Mouse (Mus musculus): ENCODE results near the gene Ctnna3.

The Ctnna3 gene

GRCm38 (mm10) chr10:64544389-64544788 is 1114.5 kb downstream of the Ctnna3 start:
- no peak for DNase-seq (ENCODE audit: low read depth, low spot score)

GRCm38 (mm10) chr10:64571311-64571710 is 1141.4 kb downstream of the Ctnna3 start:
- DNase-seq (ENCODE audit: low read depth, low spot score): no peak

GRCm38 (mm10) chr10:64588116-64588515 is 1158.2 kb downstream of the Ctnna3 start:
- DNase-seq (ENCODE audit: low read depth, low spot score): no peak

GRCm38 (mm10) chr10:64636760-64637159 is 1206.9 kb downstream of the Ctnna3 start:
- peak; percentile 27 for DNase-seq (ENCODE audit: low read depth, low spot score)

GRCm38 (mm10) chr10:64639061-64639460 is 1209.2 kb downstream of the Ctnna3 start:
- no peak for DNase-seq (ENCODE audit: low read depth, low spot score)

GRCm38 (mm10) chr10:64641093-64641492 is 1211.2 kb downstream of the Ctnna3 start:
- DNase-seq (ENCODE audit: low read depth, low spot score): no peak

GRCm38 (mm10) chr10:64641576-64641975 is 1211.7 kb downstream of the Ctnna3 start:
- DNase-seq (ENCODE audit: low read depth, low spot score): no peak

- DNase-seq (ENCODE audit: low read depth, low spot score): no peak
These were observed 1214.1 kb downstream of the Ctnna3 start for GRCm38 (mm10) chr10:64643976-64644375.

- DNase-seq (ENCODE audit: low read depth, low spot score): no peak
These were observed 1231.3 kb downstream of the Ctnna3 start for GRCm38 (mm10) chr10:64661190-64661589.

- no peak for DNase-seq (ENCODE audit: low read depth, low spot score)
These were observed 1241.6 kb downstream of the Ctnna3 start for GRCm38 (mm10) chr10:64671469-64671868.

- no peak for DNase-seq (ENCODE audit: low read depth, low spot score)
These were observed 1245.9 kb downstream of the Ctnna3 start for GRCm38 (mm10) chr10:64675796-64676195.

GRCm38 (mm10) chr10:64710017-64710416 is 1280.1 kb downstream of the Ctnna3 start:
- no peak for DNase-seq (ENCODE audit: low read depth, low spot score)

GRCm38 (mm10) chr10:64718036-64718435 is 1288.1 kb downstream of the Ctnna3 start:
- no peak for DNase-seq (ENCODE audit: low read depth, low spot score)

- no peak for DNase-seq (ENCODE audit: low read depth, low spot score)
These were observed 1305.8 kb downstream of the Ctnna3 start for GRCm38 (mm10) chr10:64735692-64736091.

- DNase-seq (ENCODE audit: low read depth, low spot score): peak; percentile 65
These were observed 1306.7 kb downstream of the Ctnna3 start for GRCm38 (mm10) chr10:64736616-64737015.

GRCm38 (mm10) chr10:64741721-64742120 is 1311.8 kb downstream of the Ctnna3 start:
- DNase-seq (ENCODE audit: low read depth, low spot score): peak; percentile 68

GRCm38 (mm10) chr10:64744099-64744498 is 1314.2 kb downstream of the Ctnna3 start:
- peak; percentile 98 for DNase-seq (ENCODE audit: low read depth, low spot score)

GRCm38 (mm10) chr10:64748651-64749050 is 1318.8 kb downstream of the Ctnna3 start:
- DNase-seq (ENCODE audit: low read depth, low spot score): peak; percentile 67

GRCm38 (mm10) chr10:64750791-64751190 is 1320.9 kb downstream of the Ctnna3 start:
- DNase-seq (ENCODE audit: low read depth, low spot score): peak; percentile 59

GRCm38 (mm10) chr10:64836315-64836714 is 1406.4 kb downstream of the Ctnna3 start:
- no peak for DNase-seq (ENCODE audit: low read depth, low spot score)

- DNase-seq (ENCODE audit: low read depth, low spot score): peak; percentile 23
These were observed 1431.5 kb downstream of the Ctnna3 start for GRCm38 (mm10) chr10:64861439-64861838.

- no peak for DNase-seq (ENCODE audit: low read depth, low spot score)
These were observed 1441.0 kb downstream of the Ctnna3 start for GRCm38 (mm10) chr10:64870888-64871287.

- no peak for DNase-seq (ENCODE audit: low read depth, low spot score)
These were observed 1446.6 kb downstream of the Ctnna3 start for GRCm38 (mm10) chr10:64876506-64876905.

- no peak for DNase-seq (ENCODE audit: low read depth, low spot score)
These were observed 1450.0 kb downstream of the Ctnna3 start for GRCm38 (mm10) chr10:64879860-64880259.

Data from R1 (cell line).